25 mouse cellular contexts compared by ENCODE assay signal in the genomic region with DNA sequence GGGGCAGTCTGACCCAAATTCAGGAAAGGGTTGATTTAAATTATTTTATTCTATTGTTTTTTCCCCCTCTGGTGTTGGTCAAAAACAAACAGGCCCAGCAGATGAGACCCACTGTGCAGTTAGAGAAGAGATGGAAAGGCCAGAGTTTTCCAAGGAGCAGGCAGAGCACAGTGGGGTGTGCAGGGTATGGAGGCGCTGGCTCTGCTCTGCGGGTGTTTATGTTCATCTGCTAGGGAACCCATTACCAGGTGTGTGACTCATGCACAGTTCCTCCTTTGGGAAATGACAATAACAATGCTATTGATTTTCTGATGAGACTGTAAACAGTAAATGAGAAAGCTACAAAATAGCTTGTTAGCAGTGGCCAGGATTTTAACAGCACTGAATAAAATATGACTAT.
DNase-seq lines count a peak whose midpoint lies in the region; ATAC-seq and TF ChIP-seq lines count a peak whose summit lies in the region.
"Had no signal": no experiment of that assay in that cellular context is flagged by ENCODE, and none has a peak within 500 bp of the region (broad histone marks: within the 10 kb centered on the region; RNA-seq: fewer than 3 reads in every experiment).

No protein-coding gene starts in this region.

- peak; percentile 44; the same call in 1 of the 2 replicates for ATAC-seq in forebrain, embryonic 12.5 days (ENCODE audit: low FRiP score)
- no peak for ATAC-seq in forebrain, embryonic 16.5 days
- 0 out of 2 replicates have a peak, but pooled peaks have one; percentile 49 for ATAC-seq in midbrain, embryonic 11.5 days (ENCODE audit: low FRiP score)
- no peak for ATAC-seq in midbrain, embryonic 16.5 days
- peak; percentile 57; the same call in 1 of the 2 replicates for ATAC-seq in hindbrain, embryonic 12.5 days (ENCODE audit: low FRiP score)
- ATAC-seq in hindbrain, embryonic 14.5 days (ENCODE audit: low FRiP score): 0 out of 2 replicates have a peak, but pooled peaks have one; percentile 48
- no peak for ATAC-seq in stomach, postnatal 0 days (ENCODE audit: low FRiP score, low TSS enrichment)
- ATAC-seq: intestine, embryonic 15.5 days had no signal

- no peaks in the 10 kb centered on the region for H3K27me3 ChIP-seq in forebrain, embryonic 12.5 days
- no peaks in the 10 kb centered on the region for H3K27me3 ChIP-seq in forebrain, embryonic 16.5 days (replicated peaks; ENCODE audit: control insufficient read depth, insufficient read depth, low read length)
- H3K27me3 ChIP-seq in midbrain, embryonic 11.5 days (ENCODE audit: control insufficient read depth, insufficient read depth, low read length): no peaks in the 10 kb centered on the region
- no peaks in the 10 kb centered on the region for H3K27me3 ChIP-seq in midbrain, embryonic 16.5 days (ENCODE audit: control insufficient read depth, insufficient read depth, low read depth, low read length)
- H3K27me3 ChIP-seq in hindbrain, embryonic 12.5 days: no peaks in the 10 kb centered on the region
- H3K27me3 ChIP-seq in hindbrain, embryonic 14.5 days (ENCODE audit: control insufficient read depth, insufficient read depth, low read length): no peaks in the 10 kb centered on the region
- no peaks in the 10 kb centered on the region for H3K27me3 ChIP-seq in stomach, postnatal 0 days (ENCODE audit: control insufficient read depth, insufficient read depth, low read length)
- H3K27me3 ChIP-seq: heart, embryonic 13.5 days; hindbrain, embryonic 15.5 days; intestine, embryonic 15.5 days had no signal

- no peaks in the 10 kb centered on the region; the same call in 1 of the 2 replicates for H3K4me1 ChIP-seq in forebrain, embryonic 12.5 days
- H3K4me1 ChIP-seq in forebrain, embryonic 16.5 days (replicated peaks; ENCODE audit: control insufficient read depth, insufficient read depth, low read length): peaks cover 1% of the 10 kb centered on the region; the same call in 1 of the 2 replicates
- no peaks in the 10 kb centered on the region for H3K4me1 ChIP-seq in midbrain, embryonic 11.5 days (ENCODE audit: control insufficient read depth, insufficient read depth, low read length)
- H3K4me1 ChIP-seq in midbrain, embryonic 16.5 days (ENCODE audit: control insufficient read depth, insufficient read depth, low read length): peaks cover 6% of the 10 kb centered on the region
- H3K4me1 ChIP-seq in hindbrain, embryonic 12.5 days: 0 out of 2 replicates have a peak, but pooled peaks cover under 1% of the 10 kb centered on the region
- H3K4me1 ChIP-seq in hindbrain, embryonic 14.5 days (replicated peaks; ENCODE audit: control insufficient read depth, insufficient read depth, low read length): no peaks in the 10 kb centered on the region
- no peaks in the 10 kb centered on the region for H3K4me1 ChIP-seq in stomach, postnatal 0 days (replicated peaks; ENCODE audit: control insufficient read depth, insufficient read depth)
- H3K4me1 ChIP-seq: intestine, embryonic 15.5 days had no signal

- no peaks in the 10 kb centered on the region for H3K36me3 ChIP-seq in forebrain, embryonic 12.5 days (replicated peaks)
- H3K36me3 ChIP-seq in forebrain, embryonic 16.5 days (ENCODE audit: control insufficient read depth, insufficient read depth): no peaks in the 10 kb centered on the region
- H3K36me3 ChIP-seq in midbrain, embryonic 11.5 days (ENCODE audit: control insufficient read depth, insufficient read depth, low read length): no peaks in the 10 kb centered on the region
- H3K36me3 ChIP-seq in midbrain, embryonic 16.5 days (ENCODE audit: control insufficient read depth, insufficient read depth, low read length): no peaks in the 10 kb centered on the region
- no peaks in the 10 kb centered on the region for H3K36me3 ChIP-seq in hindbrain, embryonic 12.5 days
- H3K36me3 ChIP-seq in hindbrain, embryonic 14.5 days (replicated peaks; ENCODE audit: control insufficient read depth, insufficient read depth): no peaks in the 10 kb centered on the region
- H3K36me3 ChIP-seq in stomach, postnatal 0 days (ENCODE audit: control insufficient read depth, insufficient read depth, low read length): no peaks in the 10 kb centered on the region
- H3K36me3 ChIP-seq: heart, embryonic 13.5 days; hindbrain, embryonic 15.5 days; intestine, embryonic 15.5 days had no signal

- TF ChIP-seq EP300 in stomach, postnatal 0 days (optimal IDR thresholded peaks at IDR 0.05): no peak

- no peak for DNase-seq in midbrain, embryonic 11.5 days (ENCODE audit: low spot score, missing footprints)
- no peak for DNase-seq in hindbrain, embryonic 14.5 days (ENCODE audit: low spot score)
- DNase-seq in spleen, postnatal 10 days (ENCODE audit: low spot score in 2 of 2): no peak
- no peak for DNase-seq in stomach, postnatal 0 days (ENCODE audit: low spot score)
- DNase-seq: adrenal gland, postnatal 25 days; B cell, adult 2 months; forebrain, postnatal 0 days; heart, postnatal 14 days; kidney, adult 8-10 months; kidney, postnatal 10 days; layer of hippocampus, adult 9-11 months; liver; lung, adult 2 months; lung, postnatal 10 days; right cerebral cortex, adult 18-20 months had no signal

- 81% methylated on average over 2 of the region's 2 CpGs for WGBS in forebrain, embryonic 12.5 days
- WGBS in forebrain, embryonic 16.5 days: 82% methylated on average over 2 of the region's 2 CpGs
- 85% methylated on average over 2 of the region's 2 CpGs for WGBS in midbrain, embryonic 11.5 days
- WGBS in midbrain, embryonic 16.5 days: 81% methylated on average over 2 of the region's 2 CpGs
- 73% methylated on average over 2 of the region's 2 CpGs for WGBS in hindbrain, embryonic 12.5 days
- 54% methylated on average over 2 of the region's 2 CpGs for WGBS in hindbrain, embryonic 14.5 days
- WGBS in stomach, postnatal 0 days: 79% methylated on average over 2 of the region's 2 CpGs

- TF ChIP-seq CTCF in stomach, postnatal 0 days (IDR thresholded peaks at IDR 0.05; ENCODE audit: low read depth): no peak

- H3K9me3 ChIP-seq in forebrain, embryonic 12.5 days: no peaks in the 10 kb centered on the region
- no peaks in the 10 kb centered on the region for H3K9me3 ChIP-seq in forebrain, embryonic 16.5 days (ENCODE audit: control insufficient read depth, low read length)
- no peaks in the 10 kb centered on the region for H3K9me3 ChIP-seq in midbrain, embryonic 11.5 days (ENCODE audit: control insufficient read depth, low read length)
- H3K9me3 ChIP-seq in midbrain, embryonic 16.5 days (replicated peaks; ENCODE audit: control insufficient read depth, low read length, poor library complexity, severe bottlenecking): no peaks in the 10 kb centered on the region
- no peaks in the 10 kb centered on the region for H3K9me3 ChIP-seq in hindbrain, embryonic 12.5 days (replicated peaks)
- H3K9me3 ChIP-seq in hindbrain, embryonic 14.5 days (ENCODE audit: control insufficient read depth, low read length): no peaks in the 10 kb centered on the region
- H3K9me3 ChIP-seq in stomach, postnatal 0 days (ENCODE audit: control insufficient read depth, low read length): no peaks in the 10 kb centered on the region
- H3K9me3 ChIP-seq: heart, embryonic 13.5 days; hindbrain, embryonic 15.5 days; intestine, embryonic 15.5 days had no signal

- no peak overlapping the region for H3K4me3 ChIP-seq in forebrain, embryonic 12.5 days (replicated peaks)
- no peak overlapping the region for H3K4me3 ChIP-seq in forebrain, embryonic 16.5 days (replicated peaks; ENCODE audit: low read length)
- no peak overlapping the region for H3K4me3 ChIP-seq in midbrain, embryonic 11.5 days (ENCODE audit: low read depth, low read length)
- H3K4me3 ChIP-seq in midbrain, embryonic 16.5 days (ENCODE audit: low read depth, low read length): no peak overlapping the region
- no peak overlapping the region for H3K4me3 ChIP-seq in hindbrain, embryonic 12.5 days
- no peak overlapping the region for H3K4me3 ChIP-seq in hindbrain, embryonic 14.5 days (replicated peaks; ENCODE audit: low read length)
- H3K4me3 ChIP-seq in stomach, postnatal 0 days (ENCODE audit: low read depth, low read length): no peak overlapping the region
- H3K4me3 ChIP-seq: heart, embryonic 13.5 days; hindbrain, embryonic 15.5 days; intestine, embryonic 15.5 days; myocyte had no signal

- no peak overlapping the region for H3K4me2 ChIP-seq in forebrain, embryonic 12.5 days
- no peak overlapping the region for H3K4me2 ChIP-seq in forebrain, embryonic 16.5 days (ENCODE audit: low read length)
- no peak overlapping the region for H3K4me2 ChIP-seq in midbrain, embryonic 11.5 days
- no peak overlapping the region for H3K4me2 ChIP-seq in midbrain, embryonic 16.5 days (ENCODE audit: low read length)
- H3K4me2 ChIP-seq in hindbrain, embryonic 12.5 days (replicated peaks): no peak overlapping the region
- no peak overlapping the region for H3K4me2 ChIP-seq in hindbrain, embryonic 14.5 days (replicated peaks)
- no peak overlapping the region for H3K4me2 ChIP-seq in stomach, postnatal 0 days (replicated peaks; ENCODE audit: low read depth)
- H3K4me2 ChIP-seq: heart, embryonic 13.5 days; hindbrain, embryonic 15.5 days; intestine, embryonic 15.5 days had no signal

- H3K9ac ChIP-seq in forebrain, embryonic 12.5 days: no peak overlapping the region
- no peak overlapping the region for H3K9ac ChIP-seq in forebrain, embryonic 16.5 days (replicated peaks; ENCODE audit: low read depth, low read length)
- no peak overlapping the region for H3K9ac ChIP-seq in midbrain, embryonic 11.5 days (ENCODE audit: low read length)
- H3K9ac ChIP-seq in midbrain, embryonic 16.5 days (ENCODE audit: low read depth, low read length): no peak overlapping the region
- no peak overlapping the region for H3K9ac ChIP-seq in hindbrain, embryonic 12.5 days
- H3K9ac ChIP-seq in hindbrain, embryonic 14.5 days: no peak overlapping the region
- no peak overlapping the region for H3K9ac ChIP-seq in stomach, postnatal 0 days (ENCODE audit: low read length)
- H3K9ac ChIP-seq: forebrain, postnatal 0 days; heart, embryonic 13.5 days; hindbrain, embryonic 15.5 days; intestine, embryonic 15.5 days; liver, embryonic 14.5 days had no signal

- H3K27ac ChIP-seq in forebrain, embryonic 12.5 days: no peak overlapping the region
- no peak overlapping the region for H3K27ac ChIP-seq in forebrain, embryonic 16.5 days (ENCODE audit: low read length)
- H3K27ac ChIP-seq in midbrain, embryonic 11.5 days (ENCODE audit: low read depth, low read length): no peak overlapping the region
- H3K27ac ChIP-seq in midbrain, embryonic 16.5 days (ENCODE audit: low read length): no peak overlapping the region
- 0 out of 2 replicates have a peak overlapping the region, but pooled peaks have one; percentile 30 for H3K27ac ChIP-seq in hindbrain, embryonic 12.5 days
- H3K27ac ChIP-seq in hindbrain, embryonic 14.5 days: no peak overlapping the region
- H3K27ac ChIP-seq in stomach, postnatal 0 days (replicated peaks): no peak overlapping the region
- H3K27ac ChIP-seq: heart, embryonic 13.5 days; hindbrain, embryonic 15.5 days; intestine, embryonic 15.5 days; liver, embryonic 14.5 days; macrophage had no signal

Comparison
In these comparisons a context has a peak if more than half of its experiments do, and no peak if none do; other contexts are left out.
1. ATAC-seq: peak in forebrain, embryonic 12.5 days (single experiment), midbrain, embryonic 11.5 days (single experiment), hindbrain, embryonic 12.5 days (single experiment) and hindbrain, embryonic 14.5 days (single experiment); none in forebrain, embryonic 16.5 days (single experiment), midbrain, embryonic 16.5 days (single experiment) and stomach, postnatal 0 days (single experiment).